Mouse (Mus musculus): ENCODE measurements around the gene Gm7735.
"Not testable (repeated sequence)": the region's sequence is repeated elsewhere in the genome, so short reads cannot be mapped to it uniquely, and the experiment has no call there.

Gene Gm7735

DNA sequence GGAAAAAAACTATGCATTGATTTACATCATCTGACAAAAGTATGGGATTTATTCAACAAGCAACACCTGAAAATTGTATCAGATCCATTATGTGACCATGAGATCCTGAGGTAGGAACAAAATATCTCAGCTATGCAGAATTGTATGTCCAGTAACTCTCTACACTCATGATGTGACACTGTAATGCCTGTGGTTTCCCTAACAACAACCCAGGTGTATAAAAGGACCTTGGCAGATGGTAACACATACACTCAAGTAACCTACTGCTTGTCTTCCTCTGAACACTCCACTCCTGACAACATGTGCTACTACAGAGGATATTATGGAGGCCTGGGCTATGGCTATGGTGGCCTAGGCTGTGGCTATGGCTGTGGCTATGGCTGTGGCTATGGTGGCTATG, at the start of gene Gm7735:
TSS of gene Gm7735 (plus strand) at position 301 of the 400 bp plus-strand sequence.
- POLR2A ChIA-PET, result interaction anchor here in 1 of 4 experiments (0.7 kb wide), 1 partner anchor 851 kb away, joined by 3 read pairs; no protein-coding TSS in a partner anchor

DNA sequence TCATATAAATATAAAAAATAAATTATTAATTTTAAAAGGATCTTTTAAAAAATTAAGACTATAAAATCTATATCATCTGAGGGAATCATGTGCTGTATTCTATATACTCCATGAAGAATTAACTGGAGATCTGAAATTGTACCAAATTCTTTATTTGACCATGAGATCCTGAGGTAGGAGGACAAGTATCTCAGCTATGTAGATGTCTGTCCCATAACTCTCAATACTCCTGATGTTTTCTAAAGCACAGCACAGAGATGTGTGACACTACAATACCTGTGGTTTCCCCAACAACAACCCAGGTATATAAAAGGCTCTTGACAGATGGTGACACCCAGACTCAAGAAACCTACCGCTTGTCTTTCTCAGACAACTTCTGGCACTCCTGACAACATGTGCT, 28.7 kb upstream of the Gm7735 start, which contains the start of gene Gm6358:
TSS of gene Gm6358 (plus strand) at position 301 of the 400 bp plus-strand sequence.
- POLR2A ChIA-PET, result no interaction called here

More for the DNA sequence above, at the start of gene Gm7735:
- CTCF ChIA-PET, result not testable (repeated sequence)

DNA sequence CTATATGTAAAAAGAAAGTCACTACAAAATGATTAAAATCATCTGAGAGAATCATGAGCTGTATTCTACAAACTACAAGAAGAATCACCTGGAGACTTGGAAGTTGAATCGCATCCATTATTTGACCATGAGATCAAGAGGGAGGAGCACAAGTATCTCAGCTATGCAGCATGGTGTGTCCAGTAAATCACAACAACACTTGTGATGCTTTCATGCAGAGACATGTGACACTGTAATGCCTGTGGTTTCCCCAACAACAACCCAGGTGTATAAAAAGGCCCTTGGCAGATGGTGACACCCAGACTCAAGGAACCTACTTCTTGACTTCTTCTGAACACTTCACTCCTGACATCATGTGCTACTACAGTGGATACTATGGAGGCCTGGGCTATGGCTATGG, 18.5 kb upstream of the Gm7735 start, which contains the start of gene Gm10061:
TSS of gene Gm10061 (plus strand) at position 301 of the 400 bp plus-strand sequence.
- ChIA-PET CTCF (no interaction called here), POLR2A (no interaction called here)

More for the DNA sequence above, 28.7 kb upstream of the Gm7735 start, which contains the start of gene Gm6358:
- CTCF ChIA-PET, result no interaction called here

DNA sequence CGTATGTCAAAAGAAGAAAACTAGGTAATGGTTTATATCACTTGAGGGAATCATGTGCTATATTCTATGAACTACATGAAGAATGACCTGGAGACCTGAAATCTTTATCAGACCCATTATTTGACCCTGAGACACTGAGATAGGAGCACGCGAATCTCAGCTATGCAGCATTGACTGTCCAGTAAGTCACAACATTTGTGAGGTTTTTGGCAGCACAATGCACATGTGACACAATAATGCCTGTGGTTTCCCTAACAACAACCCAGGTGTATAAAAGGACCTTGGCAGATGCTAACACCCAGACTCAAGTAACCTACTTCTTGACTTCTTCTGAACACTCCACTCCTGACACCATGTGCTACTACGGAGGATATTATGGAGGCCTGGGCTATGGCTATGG, 11.6 kb upstream of the Gm7735 start, which contains the start of gene Gm9789:
TSS of gene Gm9789 (plus strand) at position 301 of the 400 bp plus-strand sequence.
- POLR2A ChIA-PET, result no interaction called here
- CTCF ChIA-PET, result no interaction called here

GRCm38 (mm10) chr16:89174435-89174834, 5.1 kb downstream of the Gm7735 start, which contains the start of gene 1110057P08Rik:
TSS of gene 1110057P08Rik (plus strand) at chr16:89174735.
- ChIA-PET CTCF (no interaction called here), POLR2A (no interaction called here)

GRCm38 (mm10) chr16:89188621-89189020, 19.3 kb downstream of the Gm7735 start:
- CTCF ChIA-PET, result interaction anchor here in 2 of 4 experiments (0.6 to 1.3 kb wide), 4 partner anchors 10 to 329 kb away, joined by 3 to 7 read pairs (median 4); no protein-coding TSS in a partner anchor

DNA sequence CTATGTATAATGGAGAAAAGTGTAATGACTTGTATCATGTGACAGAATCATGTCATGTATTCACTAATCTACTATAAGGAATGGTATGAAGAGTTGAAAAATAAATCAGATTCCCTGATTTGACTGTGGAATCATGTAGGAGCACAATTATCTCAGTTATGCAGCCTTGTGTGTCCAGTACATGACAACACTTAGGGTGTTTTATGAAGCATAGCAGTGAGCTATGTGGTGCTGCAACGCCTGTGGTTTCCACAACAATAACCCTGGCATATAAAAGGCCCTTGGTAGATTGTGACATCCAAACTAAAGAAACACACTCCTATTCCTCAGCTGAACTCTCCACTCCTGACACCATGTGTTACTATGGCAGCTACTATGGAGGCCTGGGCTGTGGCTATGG, 36.3 kb downstream of the Gm7735 start, which contains the start of gene Krtap20-2:
TSS of gene Krtap20-2 (plus strand) at position 301 of the 400 bp plus-strand sequence.
- CTCF ChIA-PET, result no interaction called here

More at GRCm38 (mm10) chr16:89188621-89189020, 19.3 kb downstream of the Gm7735 start:
- POLR2A ChIA-PET, result no interaction called here

More for the DNA sequence above, 36.3 kb downstream of the Gm7735 start, which contains the start of gene Krtap20-2:
- POLR2A ChIA-PET, result no interaction called here

Measured in embryonic stem cell, embryonic (primary cell).